Mouse (Mus musculus): ENCODE measurements at regions not wholly inside any gene's neighbourhood (a gene's known extent, or its start where the extent isn't known, plus 50 kb on each side); places are given as distances from the start of the nearest gene placed in this dataset.

DNA sequence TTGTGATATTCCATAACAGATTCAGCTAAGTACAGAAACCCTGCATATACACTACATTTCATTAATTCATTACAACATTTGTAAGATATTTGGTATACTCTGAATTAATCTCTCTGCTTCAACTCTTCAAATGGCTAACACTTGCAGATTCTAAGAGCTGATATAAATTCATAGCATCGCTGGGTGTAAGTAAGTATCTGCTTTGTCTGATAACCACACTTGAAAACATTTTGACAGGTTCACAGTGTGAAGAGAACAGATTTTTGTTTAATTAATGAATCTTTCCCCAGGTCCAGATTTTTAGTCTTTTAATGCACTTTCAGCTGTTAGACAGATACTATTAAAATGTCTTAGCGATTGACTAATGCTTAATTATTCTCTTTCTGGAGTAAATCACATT, 823.1 kb downstream of the Fam181b start:
- TF ChIP-seq TCF3 (IDR thresholded peaks at IDR 0.05; ENCODE audit: insufficient read length, low read depth) = no peak
- TF ChIP-seq MYOG (IDR thresholded peaks at IDR 0.05; ENCODE audit: control insufficient read depth in 1 of 3, insufficient read depth in 1 of 3, insufficient read length in 2 of 3, low read depth in 2 of 3) = no peak
- TF ChIP-seq E2F4 (IDR thresholded peaks at IDR 0.05; ENCODE audit: insufficient read depth) = no peak
- no peak for TF ChIP-seq USF1 (IDR thresholded peaks at IDR 0.05; ENCODE audit: low read depth)
- TF ChIP-seq POLR2A (IDR thresholded peaks at IDR 0.05; ENCODE audit: insufficient read length, low read depth) = no peak
- no peak for TF ChIP-seq REST (IDR thresholded peaks at IDR 0.05; ENCODE audit: insufficient read depth, insufficient read length)
- no peak for TF ChIP-seq MAX (IDR thresholded peaks at IDR 0.05; ENCODE audit: low read depth)

All from myocyte (in vitro differentiated cells).